Mouse (Mus musculus): Measurements from ENCODE around the gene Noc3l. TPM values are rescaled to one million over a fixed set of nuclear protein-coding genes. Genes with fewer than 3 reads are reported as not detected.

Gene Noc3l
- polyA plus RNA-seq, 1 experiment, result 2.6 TPM

GRCm38 (mm10) chr19:38745810-38746491 lies 73.1 kb downstream of the Noc3l start:
- Histone ChIP-seq H3K27me3 (ENCODE audit: control insufficient read depth, insufficient read depth, low read length) (no peaks in the 10 kb centered on the region), H3K4me1 (ENCODE audit: control insufficient read depth, insufficient read depth, insufficient read length) (0 out of 2 replicates have a peak, but pooled peaks cover 2% of the 10 kb centered on the region), H3K36me3 (ENCODE audit: control insufficient read depth, insufficient read depth, low read length) (no peaks in the 10 kb centered on the region), H3K27ac (ENCODE audit: insufficient read depth, low read length) (no peak overlapping the region), H3K4me3 (ENCODE audit: extremely low read depth, insufficient read depth, insufficient read length) (no peak overlapping the region)
- TF ChIP-seq POLR2A (IDR thresholded peaks at IDR 0.05; ENCODE audit: low read depth, low read length) (no peak), CTCF (IDR thresholded peaks at IDR 0.05; ENCODE audit: extremely low read depth, insufficient read depth, insufficient read length, insufficient replicate concordance) (no peak)
- DNase-seq (ENCODE audit: low read depth in 1 of 2, low spot score in 2 of 2), result no peak
- WGBS, result 24% methylated on average over 10 of the region's 10 CpGs

- Histone ChIP-seq H3K36me3 (ENCODE audit: control insufficient read depth, insufficient read depth, low read length) (no peaks in the 10 kb centered on the region), H3K4me1 (ENCODE audit: control insufficient read depth, insufficient read depth, insufficient read length) (0 out of 2 replicates have a peak, but pooled peaks cover 2% of the 10 kb centered on the region), H3K4me3 (ENCODE audit: extremely low read depth, insufficient read depth, insufficient read length) (no peak overlapping the region), H3K27me3 (ENCODE audit: control insufficient read depth, insufficient read depth, low read length) (no peaks in the 10 kb centered on the region), H3K27ac (ENCODE audit: insufficient read depth, low read length) (no peak overlapping the region)
- DNase-seq (ENCODE audit: low read depth in 1 of 2, low spot score in 2 of 2), result no peak
- TF ChIP-seq CTCF (IDR thresholded peaks at IDR 0.05; ENCODE audit: extremely low read depth, insufficient read depth, insufficient read length, insufficient replicate concordance) (no peak), POLR2A (IDR thresholded peaks at IDR 0.05; ENCODE audit: low read depth, low read length) (no peak)
- WGBS, result 84% methylated on average over 8 of the region's 8 CpGs
Observed at GRCm38 (mm10) chr19:38744546-38744945, 74.5 kb downstream of the Noc3l start.

Other genes starting within 250 kb of the Noc3l start
- 1.0 and 1.7 TPM in 2 replicates for gene Tbc1d12, start 17.3 kb upstream of the Noc3l start, polyA plus RNA-seq (2012; rRNA removed)
- gene Hells, start 111.7 kb upstream of the Noc3l start, polyA plus RNA-seq (2012; rRNA removed), result 0.79 and 0.87 TPM in 2 replicates
- gene Cyp2c55, start 187.8 kb upstream of the Noc3l start, polyA plus RNA-seq (2012; rRNA removed), result 0.05 TPM in 1 of 2 replicates, not detected in the other
- gene Cyp2c65, start 241.8 kb upstream of the Noc3l start, polyA plus RNA-seq (2012; rRNA removed), result not detected in 2 replicates

Measured in spleen, adult 2 months (tissue).